Mouse (Mus musculus): ENCODE data around the gene Slc31a1.

The Slc31a1 gene

DNA sequence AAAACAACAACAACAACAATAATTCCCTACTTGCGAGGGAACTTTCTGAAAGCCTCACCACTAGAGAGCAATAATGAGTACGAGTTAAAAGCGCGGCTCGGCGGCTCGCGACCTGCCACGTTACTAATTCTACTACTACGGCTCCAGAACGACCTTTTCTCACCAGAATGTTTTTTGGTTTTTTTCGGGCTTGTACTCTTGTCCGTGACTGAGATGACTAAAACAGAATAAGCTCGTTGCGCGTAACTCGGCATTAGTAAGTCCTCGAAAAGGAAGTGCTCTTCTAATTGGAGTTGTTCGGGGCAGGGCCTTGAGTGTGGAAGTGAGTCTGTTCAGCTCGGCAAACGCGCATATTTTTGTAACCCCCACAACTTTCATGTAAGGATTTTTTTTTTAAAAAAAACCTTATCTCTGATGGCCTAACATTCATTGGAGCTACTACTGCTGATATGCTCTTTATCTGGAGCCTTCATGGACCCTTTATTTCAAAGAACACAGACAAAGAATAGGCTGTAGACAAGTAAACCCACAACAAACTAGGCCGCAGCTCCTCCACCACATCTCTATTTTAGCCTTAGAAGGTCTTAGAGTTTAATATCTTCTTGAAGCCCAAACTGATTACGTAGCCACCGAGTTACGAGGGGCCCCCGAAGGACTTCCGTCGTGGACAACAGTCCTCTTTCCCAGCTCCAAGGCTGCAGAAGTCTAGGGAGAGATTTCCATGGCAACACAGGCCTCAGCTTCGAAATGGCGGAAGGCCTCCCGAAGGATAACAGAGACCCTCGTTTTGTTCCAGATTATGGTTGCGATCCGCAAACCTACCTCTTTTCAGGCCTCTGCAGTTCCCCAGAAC lies 47.4 kb downstream of the Slc31a1 start:
- in situ Hi-C loops (cut with MboI), result no loop called here

DNA sequence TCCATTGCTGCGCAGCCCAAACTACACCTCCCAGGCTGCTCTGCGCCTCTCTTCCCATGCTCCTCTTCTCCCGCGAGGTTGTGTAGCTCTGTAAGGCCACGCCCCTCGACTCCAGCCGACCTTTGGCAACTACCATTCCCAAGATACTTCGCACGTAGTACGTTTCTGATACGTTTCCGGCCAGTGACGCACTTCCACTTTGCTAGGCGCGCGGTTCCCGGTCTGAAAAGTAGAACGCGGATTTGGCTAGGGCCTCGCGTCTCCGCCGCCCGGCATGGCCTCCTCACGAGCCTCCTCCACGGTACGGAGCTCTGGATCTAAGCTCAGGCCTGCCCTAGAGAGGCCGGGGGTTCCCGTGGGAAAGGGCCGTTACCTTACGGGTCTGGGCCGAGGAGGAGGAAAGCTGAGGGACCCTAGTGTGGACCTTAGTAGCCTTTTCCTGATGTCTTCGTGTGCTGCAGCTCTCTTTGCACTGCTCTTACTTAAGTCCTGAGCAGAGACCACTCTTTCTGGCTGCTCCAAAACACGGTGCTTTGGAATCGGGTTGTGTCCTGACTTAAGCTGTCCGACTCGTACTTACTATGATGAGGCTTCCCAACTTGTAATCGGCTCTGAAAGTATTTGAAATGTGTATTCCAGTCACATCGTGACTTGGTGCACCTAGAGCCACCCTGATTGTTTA lies 48.2 kb downstream of the Slc31a1 start, which contains the start of the genes Cdc26 and Prpf4:
Gene Cdc26 (minus strand): TSS at position 42 of the 682 bp plus-strand sequence.
Gene Prpf4 (plus strand): TSS at position 197 of the 682 bp plus-strand sequence.
- in situ Hi-C loops (cut with MboI), result no loop called here

DNA sequence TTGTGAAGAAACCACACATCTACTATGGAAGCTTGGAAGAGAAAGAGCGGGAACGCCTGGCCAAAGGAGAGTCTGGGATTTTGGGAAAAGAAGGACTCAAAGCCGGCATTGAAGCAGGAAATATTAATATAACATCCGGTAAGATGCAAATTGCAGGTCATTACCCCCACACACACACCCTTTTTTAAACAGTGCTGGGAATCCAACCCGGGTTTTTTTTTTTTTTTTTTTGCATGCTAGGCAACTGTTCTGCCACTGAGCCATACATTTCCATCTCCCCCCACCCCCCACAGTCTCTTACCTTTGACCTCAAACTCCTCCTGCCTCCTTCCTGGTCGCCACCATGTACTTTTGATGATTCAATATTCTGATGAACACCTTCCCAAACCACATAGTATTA lies 49.1 kb downstream of the Slc31a1 start:
- in situ Hi-C loops (cut with MboI), result no loop called here

DNA sequence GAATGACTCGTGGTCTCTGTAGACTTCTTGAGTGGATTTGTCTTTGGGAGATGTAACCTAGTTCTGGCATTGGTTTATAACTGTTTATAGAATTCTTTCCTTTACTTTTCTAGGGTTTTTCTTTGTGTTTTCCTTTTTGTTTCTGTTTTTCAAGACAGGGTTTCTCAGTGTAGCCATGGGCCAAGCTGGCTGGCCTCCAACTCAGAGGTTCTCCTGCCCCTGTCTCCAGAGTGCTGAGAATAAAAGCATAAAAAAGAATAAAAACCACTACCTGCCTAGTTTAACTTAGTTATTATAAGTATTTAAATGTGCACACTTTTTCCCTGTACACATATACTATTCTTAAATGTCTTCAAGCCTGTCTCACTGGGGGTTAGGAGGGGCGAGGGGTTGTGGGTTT lies 49.8 kb downstream of the Slc31a1 start:
- in situ Hi-C loops (cut with MboI), result no loop called here

DNA sequence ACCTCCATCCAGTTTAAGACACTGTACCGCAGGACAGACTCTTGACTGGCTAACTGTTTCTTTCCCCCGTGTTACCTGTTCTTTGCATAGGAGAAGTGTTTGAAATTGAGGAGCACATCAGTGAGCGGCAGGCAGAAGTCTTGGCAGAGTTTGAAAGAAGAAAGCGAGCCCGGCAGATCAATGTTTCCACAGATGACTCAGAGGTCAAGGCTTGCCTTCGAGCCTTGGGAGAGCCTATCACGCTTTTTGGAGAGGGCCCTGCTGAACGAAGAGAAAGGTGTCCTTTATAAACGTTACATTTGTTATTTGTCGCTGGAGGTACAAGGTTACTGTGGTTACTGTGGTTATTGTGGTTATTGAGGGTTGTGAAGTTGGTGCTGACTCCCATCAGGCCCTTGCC lies 51.1 kb downstream of the Slc31a1 start:
- in situ Hi-C loops (cut with MboI), result no loop called here

DNA sequence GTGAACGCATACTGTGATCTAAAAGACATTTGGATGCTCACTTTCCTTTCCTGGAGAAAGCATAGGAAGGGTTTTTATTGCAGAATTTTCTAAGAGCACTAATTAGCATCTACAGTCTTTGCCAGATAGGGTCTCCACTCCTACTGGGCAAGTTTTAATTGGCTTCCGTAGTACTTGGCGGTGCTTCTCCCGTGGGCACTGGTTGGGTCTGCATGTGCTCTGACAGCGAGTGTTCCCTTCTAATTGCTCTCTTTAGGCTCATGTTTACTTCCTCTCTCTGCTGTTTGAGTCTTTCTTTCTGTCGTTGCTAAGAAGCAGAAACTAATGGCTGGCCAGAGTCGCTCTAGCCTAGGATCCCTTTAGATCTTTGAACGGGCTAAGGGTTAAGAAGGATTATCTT lies 57.9 kb downstream of the Slc31a1 start:
- in situ Hi-C loops (cut with MboI), result no loop called here

DNA sequence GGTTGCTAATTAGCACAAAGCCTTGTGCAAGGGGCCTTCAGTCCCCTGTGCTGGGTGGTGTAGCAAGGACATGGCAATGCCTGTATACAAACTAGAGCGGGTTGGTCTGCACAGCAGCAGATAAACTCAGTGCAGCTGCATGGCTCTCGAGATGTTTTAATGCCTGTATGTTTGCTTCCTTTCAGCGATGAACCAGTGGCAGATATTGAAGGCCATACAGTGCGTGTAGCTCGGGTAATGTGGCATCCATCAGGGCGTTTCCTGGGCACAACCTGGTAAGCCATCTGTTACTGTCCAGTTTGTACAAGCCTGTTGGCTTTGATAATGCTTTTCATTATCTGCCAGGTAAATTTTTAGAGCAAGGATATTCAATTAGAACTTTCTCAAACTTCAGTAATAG lies 58.6 kb downstream of the Slc31a1 start:
- in situ Hi-C loops (cut with MboI), result no loop called here

DNA sequence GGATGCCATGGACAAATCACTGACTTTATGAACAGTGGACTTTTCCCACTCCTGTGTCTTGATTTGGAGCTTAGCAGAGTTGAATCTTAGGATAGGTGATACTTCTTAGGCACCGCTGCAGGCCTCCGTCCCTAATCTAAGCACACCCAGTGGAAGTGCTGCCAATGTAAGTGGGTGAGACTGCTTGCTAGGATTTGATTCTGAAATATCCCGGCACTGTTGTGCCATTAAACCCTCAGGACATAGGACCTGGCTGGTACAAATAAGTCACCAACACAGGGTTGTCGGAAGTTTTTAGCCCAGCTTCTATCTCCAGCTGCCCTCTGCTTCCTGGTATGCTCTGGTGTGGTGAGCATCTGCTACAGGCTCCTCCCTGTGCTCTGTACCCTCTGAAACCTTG lies 65.4 kb downstream of the Slc31a1 start:
- in situ Hi-C loops (cut with MboI), result no loop called here

DNA sequence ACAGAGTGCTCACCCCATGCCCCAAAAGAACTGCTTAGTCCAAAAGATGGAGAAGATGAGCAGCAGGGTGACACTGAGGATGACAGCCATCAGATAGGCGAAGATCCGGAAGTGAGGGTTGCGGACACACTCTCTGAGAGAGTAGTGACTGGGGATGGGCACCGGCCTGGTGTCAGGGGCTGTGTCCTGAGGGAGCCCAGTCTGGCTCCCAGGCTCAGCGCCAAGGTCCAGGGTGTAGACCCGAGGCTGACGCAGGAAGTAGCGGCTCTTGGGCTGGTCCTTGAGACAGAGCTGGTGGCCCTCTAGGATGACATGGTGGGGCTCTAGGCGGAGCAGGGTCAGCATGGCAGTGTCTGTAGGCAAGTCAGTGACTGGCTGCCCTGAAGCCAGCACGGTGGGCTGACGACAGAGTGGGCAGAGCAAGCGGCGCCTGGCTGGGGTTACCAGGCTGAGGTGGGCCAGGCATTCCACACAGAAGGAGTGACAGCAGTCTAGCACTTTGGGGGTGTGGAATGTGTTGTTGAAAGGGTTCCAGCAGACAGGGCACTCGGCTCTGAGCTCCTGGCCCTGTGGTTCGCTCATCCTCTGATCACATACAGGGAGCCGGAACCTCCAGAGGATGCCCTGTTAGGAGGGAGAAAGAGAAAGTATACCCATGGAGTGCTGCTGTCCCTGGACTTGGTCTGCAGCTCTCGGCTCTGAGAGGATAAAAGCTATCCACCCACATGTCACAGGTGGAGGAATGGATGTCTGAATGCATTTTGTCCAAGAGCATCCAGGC lies 67.6 kb downstream of the Slc31a1 start:
- in situ Hi-C loops (cut with MboI), result no loop called here

DNA sequence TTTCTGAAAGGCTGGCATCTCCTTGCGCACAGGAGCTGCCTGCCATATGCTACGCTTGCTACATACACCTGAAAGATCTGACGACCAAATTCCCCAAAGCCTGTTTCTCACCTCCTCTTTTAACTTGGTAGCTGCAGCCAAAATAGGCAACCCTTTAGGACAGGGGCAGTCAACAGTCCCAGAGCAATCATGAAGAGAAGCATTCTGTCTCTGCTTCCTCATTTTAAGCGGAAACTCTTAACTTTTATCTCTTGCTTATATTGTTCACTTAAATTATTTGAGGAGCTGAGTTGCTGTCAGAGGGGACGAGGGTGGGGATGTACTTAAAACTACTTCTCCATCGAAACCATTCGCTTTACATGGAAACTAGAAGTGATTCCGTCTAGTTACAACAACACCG lies 69.1 kb downstream of the Slc31a1 start:
- in situ Hi-C loops (cut with MboI), result no loop called here

DNA sequence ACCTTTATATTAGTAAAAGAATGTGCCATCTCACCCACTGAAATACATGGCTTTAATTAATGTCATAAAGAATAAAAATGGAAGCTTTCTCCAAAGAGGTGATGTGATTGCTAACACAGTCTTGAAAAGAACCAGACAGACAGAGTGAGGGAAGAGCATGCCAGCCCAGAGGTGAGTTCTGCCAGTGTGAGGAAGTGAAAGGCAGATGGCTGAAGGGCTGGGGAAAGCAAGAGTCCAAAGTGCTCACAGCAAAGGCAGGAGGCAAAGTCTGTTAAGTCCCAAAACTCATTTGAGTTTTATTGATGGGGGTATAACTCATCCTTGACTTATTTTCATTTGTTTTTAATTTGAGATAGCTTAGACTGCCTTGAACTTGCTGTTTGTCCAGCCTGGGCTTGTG lies 70.2 kb downstream of the Slc31a1 start:
- in situ Hi-C loops (cut with MboI), result no loop called here

DNA sequence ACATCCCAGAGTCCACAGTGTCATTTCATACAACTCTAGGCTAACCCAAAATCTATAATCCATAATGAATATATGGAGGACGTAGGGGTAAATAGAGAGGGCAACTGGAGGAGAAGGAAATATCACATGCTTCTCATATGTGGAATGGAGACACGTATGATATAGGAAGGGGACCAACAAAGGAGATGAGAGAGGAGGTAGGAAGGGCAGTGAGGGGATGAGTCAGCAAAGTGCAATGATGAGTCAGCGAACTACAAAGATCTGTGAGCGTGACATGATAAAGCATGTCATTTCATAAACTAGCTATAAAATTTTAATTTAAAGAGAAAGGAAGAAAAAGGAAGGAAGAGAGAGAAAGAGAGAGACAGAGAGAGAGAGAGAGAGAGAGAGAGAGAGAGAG lies 71.0 kb downstream of the Slc31a1 start:
- in situ Hi-C loops (cut with MboI), result no loop called here

DNA sequence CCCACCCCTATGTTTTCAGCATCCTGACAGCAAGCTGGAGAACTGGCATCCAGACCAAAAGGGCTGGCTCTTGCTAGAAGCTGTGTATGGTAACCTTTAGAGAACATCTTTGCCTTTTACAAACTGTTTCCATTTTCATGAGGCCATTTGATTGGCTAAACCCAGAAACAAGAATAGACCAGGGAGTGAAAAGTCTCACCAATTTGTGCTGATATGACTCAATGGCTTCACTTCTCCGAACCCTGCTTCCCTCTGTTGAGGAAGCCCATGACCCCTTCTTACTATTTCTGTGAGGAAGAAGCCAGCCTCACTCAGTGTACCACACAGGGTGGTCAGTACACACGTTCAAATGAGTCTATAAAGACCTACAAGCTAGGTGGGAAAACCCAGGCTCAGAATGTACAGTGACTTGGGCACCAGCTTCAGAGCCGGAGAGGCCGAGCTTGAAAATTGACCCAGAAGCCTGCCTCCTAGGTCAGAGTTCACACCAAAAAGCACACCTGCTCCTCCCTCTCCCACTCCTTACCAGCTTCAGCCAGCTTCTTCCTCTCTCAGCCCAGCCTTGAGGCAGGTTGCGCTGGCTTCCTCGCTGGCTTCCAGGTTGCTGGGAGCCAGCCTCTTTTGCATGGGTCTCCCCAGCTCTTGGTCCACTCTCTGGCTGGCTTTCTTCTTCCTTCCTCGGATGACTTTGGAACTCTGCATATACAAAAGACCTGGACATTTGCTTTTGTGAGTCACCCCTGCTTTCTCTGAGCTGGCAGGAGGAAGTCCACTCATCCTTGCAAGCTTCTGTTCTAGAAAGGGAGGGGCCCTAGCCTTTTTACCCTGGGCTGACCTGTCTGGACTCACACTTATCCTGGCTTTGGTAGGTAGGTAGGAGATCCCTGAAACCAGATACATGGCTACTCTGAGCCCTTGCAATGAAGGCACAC lies 73.7 kb downstream of the Slc31a1 start:
- in situ Hi-C loops (cut with MboI), result no loop called here

DNA sequence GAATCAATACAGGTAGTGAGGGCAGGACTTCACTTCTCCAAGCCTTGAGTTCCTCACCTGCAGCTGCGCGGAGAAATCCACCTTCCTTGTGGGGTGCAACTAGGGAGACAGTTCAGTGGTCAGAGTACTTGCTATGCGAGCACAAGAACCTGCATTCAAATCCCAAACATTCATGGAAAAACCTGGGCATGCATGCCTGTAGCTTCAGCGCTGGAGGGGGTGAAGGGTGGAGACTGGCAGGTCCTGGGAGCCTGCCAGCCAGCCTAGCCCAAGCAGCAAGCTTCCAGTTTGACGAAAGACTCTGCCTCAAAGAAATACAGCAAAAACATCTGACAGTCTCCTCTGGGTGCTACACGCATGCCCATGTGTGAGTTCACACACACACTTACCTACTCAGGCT lies 74.6 kb downstream of the Slc31a1 start, which contains the start of gene Rnf183:
Gene Rnf183 (minus strand): TSS at position 172 of the 400 bp plus-strand sequence.
- in situ Hi-C loops (cut with MboI), result no loop called here

DNA sequence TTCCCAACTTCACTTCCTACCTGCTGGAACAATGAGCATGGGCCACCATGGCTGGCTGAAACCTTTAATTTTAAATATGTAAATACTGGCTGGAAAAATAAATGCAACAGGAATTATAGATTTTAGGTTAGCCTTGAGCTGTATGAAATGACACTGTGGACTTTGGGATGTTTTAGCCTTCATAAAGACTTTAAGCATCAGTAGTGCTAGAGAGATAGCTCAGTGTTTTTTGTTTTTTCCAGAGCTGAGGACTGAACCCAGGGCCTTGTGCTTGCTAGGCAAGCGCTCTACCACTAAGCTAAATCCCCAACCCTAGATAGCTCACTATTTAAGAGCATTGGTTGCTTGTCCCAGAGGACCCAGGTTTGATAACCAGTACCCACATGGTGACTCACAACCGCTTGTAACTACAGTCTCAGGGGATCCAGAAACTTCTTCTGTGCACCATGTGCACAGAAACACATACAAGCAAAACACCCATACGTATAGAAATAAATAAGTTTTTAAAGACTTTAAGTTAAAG lies 76.8 kb downstream of the Slc31a1 start:
- in situ Hi-C loops (cut with MboI), result no loop called here

DNA sequence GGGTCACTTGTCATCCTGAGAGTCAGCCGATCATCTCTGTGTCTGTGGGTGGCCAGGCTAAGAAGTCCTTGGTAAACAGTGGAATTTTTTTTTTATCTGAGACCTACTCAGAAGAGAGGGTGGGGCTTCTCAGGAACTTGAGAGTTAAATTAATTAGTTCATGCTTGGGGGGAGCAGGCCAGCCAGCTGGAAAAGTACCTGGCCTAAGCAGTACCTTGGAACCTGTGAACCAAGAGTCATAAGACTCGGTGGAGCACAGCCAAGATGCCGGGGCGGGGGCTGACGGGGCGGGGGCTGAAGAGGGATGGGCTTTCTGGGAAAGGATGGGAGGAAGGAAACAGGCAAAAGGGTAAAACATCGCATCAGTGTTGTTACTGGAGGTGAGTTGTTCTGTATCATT lies 77.3 kb downstream of the Slc31a1 start:
- in situ Hi-C loops (cut with MboI), result no loop called here

DNA sequence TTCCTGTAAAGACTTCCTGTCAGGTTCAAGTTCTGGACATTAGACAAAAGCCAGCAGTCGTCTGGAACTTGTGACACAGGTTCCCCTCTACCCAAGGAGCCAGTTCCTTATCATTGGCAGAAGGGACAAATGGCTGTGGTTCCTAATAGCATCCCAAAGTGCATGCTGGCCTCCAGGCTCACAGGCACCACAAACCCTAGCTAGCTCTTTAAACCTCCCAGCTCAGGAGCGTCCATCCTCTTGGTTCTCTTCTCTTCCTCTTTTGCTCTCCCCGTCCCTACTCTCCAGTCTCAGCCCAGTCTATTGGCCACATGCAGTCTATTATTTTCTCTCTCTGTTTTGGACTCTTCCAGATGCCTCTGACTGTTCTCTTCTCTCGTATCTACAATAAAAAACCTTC lies 79.3 kb downstream of the Slc31a1 start:
- in situ Hi-C loops (cut with MboI), result no loop called here

DNA sequence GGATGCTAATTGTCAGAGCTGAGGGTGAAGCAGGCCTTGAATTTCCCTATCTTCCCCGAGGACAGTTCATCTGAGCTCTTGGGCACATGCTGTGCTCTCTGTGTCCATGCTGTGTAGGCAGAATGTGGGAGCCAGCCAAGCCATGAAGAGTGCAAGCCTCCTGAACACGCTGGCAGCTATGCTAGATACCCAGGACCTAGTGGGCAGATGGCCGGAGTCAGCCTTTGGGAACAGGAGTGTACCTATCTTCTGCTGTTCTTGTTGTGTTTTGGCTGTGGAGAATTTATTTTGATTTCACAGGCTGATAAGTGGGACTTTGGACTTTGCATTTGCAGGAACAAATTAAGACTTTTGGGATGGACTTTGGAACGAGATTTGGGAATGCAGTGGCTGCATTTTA lies 80.0 kb downstream of the Slc31a1 start:
- in situ Hi-C loops (cut with MboI), result no loop called here

DNA sequence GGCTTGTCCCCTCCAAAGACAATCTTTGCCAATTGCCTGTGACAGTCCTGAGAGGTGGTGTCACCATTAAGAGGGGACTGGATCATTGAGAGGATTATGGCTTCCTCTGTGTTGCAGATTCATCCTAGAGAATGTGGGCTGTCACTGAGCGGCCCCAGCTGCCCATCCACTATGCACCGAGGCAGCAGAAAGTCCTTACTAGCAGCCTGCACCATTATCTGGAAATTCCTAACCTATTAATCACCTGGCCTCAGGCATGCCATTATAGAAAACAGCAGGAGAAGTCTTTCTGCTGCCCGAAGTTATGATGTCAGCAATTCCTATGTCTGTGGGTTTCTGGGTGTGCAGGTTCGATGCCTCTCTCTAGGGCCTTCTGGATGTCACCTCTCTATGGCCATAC lies 80.5 kb downstream of the Slc31a1 start:
- in situ Hi-C loops (cut with MboI), result no loop called here

All from mature B cell (primary cell).